Mouse (Mus musculus) embryo, embryonic 9.5 days (tissue): ENCODE measurements around the gene Trim14.

Experiments
- DNase-seq: peaks from one replicate; pipeline ENCODE4 v3.0.0-alpha.2; 2017; ENCODE audit errors: extremely low spot score

The Trim14 gene

DNA sequence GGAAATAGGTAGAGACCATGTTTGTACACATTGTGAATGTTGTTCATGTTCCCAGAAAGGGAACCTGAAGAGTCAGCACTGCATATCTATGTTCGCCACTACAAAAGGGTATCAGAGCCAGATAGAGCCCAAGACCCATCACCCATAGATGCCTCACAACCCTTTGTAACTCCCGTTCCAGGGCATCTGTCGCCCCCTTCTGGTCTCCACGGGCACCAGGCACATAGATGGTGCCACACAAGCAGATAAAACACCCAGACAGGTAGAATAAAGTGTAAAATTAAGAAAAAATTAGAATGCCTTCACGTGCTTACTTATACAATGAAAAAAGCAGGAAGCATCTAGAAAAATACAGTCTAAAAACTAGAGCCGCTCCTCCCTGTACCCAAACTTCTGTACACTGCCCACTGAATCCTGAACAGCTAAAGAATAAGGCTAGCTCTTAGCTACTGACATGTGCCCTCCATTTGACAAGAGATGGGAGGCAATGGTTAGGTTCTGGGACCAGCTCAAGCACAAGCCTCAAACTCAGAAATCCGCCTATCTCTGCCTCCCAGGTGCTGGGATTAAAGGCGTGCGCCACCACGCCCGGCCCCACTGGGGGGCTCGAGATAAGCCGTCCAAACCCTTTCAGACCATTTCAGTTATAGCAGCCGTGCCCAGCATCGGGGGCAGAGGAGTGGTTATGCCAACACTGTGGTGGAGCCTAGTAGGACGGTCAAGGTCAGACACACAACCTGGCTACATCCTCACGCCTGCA is 9.0 kb downstream of the Trim14 start:
- no peak for DNase-seq

DNA sequence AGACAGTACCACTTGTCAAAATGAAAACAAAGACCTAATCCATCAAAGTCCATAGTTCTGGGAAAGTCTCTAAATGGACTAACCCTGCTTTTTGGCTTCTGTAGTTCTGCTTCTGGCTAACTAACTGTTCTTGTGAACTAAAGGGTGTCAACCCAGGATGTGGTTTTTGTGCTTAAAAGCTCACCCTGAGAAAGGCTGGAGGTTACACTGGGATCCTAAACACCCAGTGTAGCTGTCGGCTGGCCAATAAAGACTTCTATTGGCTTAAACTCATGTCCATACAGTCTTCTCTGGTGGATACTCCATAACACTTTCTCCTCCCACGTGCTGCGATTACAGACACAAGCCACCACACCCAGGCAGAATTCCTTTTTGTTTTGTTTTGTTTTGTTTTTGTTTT is 9.7 kb downstream of the Trim14 start:
- DNase-seq, result no peak

DNA sequence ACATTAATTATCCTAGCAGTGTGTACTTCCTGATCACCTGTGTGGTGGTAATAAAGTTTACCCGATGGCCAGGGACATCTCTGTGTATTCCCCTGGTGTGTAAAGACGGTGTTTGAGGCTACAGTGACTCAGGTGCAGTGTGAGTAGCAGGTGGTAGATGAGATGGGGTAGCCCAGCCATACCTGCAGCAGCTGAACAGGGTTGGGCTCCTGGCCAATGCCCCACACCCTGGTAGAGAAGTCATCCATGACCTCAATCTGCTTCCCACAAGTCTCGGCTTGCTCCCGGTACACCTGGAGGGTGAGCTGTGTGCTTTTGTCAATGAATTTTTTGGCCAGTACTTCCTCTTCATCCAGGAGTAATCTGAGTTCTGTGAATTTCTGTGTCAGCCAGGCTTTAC is 12.6 kb downstream of the Trim14 start:
- DNase-seq, result no peak

DNA sequence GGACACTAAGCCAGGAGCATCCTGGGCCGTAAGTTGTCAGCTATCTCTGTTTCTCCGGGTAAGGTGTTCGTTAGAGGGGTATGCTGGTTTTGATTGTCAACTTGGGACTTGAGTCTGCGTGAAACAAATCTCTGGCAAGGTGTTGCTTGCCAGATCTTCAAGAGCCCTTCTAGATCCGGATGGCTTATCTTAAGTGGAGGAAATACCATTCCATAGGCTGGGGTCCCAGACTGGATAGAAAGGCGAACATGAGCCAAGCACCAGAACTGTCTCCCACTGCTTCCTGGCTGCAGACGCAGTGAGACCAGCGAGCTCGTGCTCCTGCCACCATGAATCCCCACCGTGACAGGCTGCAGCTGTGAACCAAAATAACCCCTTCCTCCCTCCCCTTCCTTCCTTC is 14.5 kb downstream of the Trim14 start:
- DNase-seq, result no peak

DNA sequence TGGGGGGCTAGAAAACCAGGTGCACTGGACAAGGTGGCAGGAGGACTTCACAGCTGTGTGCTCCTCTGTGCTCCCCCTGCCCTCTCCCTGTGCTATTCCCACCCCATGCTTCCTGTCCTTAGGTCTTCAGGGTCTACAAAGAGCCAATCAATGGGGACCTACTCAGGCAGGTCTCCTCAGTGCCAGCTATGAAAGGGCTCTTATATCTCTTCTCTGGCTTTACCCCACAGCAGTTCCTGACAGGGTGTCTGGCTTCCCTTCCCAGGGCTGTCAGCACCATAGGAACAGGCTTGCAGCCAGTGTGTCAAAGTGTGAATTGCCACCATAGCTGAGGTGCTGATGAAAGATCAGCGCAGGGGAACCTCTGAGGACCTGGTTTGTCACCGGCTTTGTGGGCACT is 15.4 kb downstream of the Trim14 start:
- no peak for DNase-seq

DNA sequence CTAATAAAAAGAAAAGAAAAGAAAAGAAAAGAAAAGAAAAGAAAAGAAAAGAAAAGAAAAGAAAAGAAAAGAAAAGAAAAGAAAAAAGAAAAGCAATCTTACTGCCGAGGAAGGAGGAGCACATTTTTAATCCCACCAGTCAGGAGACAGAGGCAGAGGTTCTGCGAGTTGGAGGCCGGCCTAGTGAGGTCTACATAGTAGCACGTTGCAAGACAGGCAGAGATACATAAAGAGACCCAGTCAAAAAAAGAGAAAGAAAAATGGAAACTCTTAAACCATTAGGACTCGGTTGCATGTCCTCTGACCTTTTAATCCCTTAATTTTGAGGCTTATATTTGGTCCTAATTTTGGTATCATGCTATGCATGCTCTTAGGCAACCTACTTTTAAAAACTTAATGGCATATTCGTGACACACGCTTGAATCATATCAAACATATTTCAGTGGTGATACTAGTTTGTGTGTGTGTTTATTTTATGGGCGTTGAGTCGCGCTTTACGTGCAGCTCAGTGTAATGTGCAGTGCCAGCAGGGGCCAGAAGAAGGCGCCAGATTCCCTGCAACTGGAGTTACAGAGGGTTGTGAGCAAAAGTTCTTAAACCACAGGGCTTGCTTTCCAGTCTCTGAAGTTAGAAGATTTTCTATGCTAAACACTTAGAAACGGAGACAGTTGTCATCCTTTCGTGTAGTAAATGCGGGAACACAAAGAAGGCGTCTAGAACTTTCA is 28.0 kb downstream of the Trim14 start:
- DNase-seq, result peak; percentile 69

DNA sequence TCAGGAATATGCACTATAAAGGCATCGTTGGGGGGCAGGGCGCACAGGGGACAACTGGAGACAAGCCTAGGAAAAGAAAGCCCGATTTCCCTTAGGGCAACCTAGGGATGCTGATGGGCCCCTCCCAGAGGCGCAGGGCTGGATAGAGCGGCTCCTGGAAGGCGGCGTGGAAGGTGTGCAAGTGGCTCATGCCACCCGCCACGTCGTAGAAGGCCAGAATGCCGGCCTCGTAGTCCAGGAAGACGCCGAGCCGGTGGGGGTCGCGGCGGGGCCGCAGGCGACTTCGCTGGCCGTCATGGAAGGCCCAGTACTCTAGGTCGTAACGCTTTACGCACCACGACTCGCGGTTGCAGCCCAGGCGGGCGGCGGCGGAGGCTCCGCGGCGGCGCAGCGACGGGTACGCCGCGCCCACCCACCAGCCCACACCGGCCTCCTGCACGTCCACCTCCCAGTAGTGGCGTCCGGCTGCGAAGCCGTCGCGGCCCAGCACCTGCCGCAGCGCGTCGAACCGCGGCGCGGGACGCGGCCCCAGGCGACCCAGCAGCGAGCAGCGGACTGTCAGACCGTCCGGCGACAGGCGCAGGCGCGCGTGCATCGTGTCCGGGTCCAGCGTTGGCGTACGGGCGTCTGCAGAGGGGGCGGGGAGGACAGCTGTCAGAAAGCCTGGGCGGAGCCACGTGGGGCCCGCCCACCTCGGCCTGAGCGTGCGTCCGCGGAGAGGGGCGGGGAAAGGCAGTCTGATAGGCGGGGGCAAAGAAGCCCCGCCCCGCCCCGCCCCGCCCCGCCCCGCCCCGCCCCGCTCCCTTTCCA is 28.9 kb downstream of the Trim14 start:
- DNase-seq, result peak; percentile 97

DNA sequence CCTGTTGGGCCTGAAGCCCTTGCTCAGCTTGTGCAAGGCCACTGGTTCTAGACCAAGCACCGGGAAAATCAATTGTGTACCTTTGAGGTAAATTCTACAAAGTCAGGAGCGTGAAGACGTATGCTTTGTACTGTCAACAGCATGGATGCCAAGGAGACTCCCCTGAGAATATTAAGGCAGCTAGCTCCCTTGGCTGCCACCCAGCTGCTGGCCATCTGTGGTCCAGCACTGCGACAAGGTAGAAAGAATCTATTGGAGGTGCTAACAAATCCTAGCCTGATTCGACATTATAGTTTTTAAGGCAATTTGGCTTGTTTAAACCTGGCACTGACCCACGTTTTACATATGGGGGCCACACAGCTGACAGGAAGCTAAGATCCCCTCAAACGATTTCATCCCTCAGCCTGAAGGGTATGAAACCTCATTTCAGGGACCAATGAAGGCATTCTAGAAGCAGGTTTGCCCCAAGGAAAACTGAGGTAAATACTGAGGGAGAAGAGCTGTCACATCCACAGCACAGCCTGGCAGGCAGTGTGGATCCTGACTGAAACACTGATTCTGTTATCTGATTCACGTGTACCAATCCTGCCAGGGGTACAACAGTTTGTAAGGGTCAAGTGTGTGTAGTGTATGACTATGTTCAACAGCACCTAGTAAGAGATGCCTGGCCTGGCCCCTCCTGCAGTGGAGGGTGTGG is 30.4 kb downstream of the Trim14 start:
- no peak for DNase-seq

DNA sequence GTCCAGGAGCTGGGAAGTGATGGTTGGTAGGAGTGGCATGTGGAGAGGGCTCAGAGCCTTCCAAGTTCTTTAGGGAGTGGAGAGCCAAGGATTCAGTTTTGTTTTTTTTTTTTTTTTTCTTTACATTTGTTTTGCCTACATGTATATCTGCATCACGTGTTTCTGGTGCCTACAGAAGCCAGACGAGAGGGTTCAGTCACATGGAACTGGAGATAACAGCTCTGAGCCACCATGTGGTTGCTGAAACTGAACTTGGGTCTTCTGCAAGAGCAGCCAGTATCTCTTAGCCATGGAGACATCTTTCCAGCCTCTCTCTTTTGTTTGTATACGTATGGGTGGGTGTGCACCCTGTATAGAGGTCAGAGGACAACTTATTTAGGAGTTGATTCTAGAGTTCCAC is 32.1 kb downstream of the Trim14 start:
- no peak for DNase-seq

DNA sequence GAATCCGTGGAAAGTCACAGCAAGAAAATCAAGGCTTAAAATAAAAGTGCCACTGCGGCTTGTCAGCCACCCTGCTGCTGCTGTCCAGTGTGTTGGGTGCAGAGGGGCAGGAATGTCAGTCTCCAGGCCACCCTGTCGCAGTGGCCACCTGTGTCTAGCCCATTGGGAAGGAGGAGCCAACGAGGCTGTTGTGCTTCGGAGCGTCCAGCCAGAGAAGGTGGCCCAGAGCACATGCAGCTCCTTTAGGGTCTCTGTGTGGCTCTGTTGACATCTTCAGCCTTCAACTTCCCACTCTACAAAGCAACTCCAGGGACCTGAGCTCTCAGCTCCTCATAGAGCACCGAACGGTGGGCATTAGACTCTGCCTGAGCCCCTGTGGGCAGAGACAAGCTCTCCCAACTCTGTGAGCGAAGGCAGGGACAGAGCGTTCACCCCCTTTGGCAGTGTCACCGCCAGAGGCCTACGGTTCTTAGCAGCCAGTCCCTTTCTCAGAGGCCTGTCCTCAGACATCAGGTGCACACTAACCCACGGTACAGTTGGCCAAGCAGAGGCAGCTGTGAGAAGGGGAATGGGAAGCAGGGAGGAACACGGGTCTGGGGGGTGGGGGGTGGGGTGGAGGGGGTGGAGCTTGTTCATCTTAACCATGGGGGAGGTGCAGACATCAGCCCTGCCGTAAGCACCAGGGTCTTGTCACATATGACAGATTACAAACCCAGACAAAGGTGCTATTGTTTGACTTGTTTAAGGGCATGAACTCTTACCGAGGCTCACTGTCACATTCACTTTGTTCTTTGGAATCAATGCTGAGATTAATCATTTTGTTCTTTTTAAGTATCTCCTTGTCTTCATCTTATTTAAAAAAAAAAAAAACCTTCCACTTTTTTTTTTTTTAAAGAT is 33.1 kb downstream of the Trim14 start:
- peak; percentile 15 for DNase-seq

DNA sequence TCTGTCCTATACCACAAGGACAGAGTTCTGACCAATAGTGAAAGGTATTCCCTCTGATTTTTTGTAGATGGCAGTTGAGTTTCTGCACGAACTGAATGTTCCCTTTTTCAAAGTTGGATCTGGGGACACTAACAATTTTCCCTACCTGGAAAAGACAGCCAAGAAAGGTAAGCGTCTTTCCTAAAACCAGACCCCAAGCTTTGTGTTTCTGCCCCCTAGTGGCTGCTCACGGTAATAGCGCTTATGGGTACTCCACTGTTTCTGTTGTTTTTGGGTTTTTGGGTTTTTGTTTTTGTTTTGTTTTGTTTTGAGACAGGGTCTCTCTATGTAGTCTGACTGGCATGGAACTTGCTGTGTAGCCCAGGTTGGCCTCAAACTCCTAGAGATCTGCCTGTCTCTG is 37.0 kb downstream of the Trim14 start:
- DNase-seq, result peak; percentile 47

DNA sequence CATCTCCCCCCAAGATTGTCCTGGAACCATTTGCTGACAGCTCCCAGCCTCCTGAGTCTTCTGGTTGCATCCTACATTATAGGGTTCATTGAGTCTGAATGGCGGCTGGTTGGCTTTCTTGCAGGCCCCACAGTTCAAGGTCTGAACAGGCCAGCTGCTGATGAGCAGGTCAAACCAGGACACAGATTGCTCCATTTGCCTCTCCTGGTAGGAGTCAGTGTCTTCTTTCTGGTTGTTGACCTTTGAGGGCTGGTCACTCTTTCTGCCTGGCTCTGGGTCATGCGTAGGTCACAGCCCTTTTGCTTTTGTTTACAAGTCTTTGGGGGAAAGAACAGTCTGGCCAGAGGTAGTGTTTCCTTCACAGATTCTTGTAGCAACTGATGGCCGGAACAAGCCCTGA is 37.4 kb downstream of the Trim14 start:
- peak; percentile 52 for DNase-seq

DNA sequence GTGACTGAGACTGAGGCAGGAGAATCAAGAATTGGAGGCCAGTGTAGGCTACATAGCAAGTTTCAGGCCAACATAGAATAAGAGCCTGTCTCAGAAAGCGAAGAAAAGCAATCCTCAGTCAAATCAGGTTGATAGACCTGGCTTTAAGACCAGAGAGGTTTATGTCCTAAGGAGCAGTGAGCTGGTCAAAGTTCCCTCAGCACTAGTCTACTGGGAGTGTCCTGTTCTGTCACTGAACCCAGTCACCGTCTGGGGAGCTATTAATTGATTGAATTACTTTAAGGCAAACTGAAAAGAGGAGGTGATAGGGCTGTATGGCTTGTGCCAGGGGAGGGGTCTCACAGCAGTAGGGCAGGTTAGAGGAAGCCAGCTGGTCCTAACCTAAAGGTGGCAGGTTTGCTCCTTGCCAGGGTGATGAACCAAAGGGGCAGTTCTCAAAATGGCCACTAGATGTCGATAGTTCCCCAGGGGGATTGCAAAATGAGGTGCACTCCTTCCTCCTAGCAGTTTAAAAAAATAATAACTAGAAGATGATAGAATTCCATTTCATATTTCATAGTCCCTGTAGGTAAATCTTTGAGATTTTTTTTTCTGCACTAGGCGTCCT is 38.6 kb downstream of the Trim14 start:
- peak; percentile 68 for DNase-seq

DNA sequence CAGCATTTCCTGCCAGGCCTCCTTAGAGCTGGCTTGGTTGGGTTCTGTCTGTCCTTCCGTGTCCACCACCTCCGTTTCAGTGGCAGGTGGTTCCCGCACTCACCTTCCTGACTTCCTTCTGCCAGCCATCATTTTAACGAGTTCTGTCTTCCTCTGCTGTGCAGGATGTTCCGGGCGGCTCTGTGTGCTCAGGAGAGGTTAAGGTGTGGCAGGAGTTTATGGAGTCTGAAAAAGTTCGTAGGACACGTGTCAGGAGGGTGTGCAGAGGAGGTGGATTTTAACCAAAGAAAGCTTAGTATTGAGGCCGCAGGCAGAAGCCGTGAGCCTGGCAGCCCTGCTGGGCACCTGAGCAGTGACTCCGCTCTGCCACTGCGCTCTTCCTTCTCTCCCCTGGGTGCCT is 40.4 kb downstream of the Trim14 start:
- DNase-seq, result no peak

DNA sequence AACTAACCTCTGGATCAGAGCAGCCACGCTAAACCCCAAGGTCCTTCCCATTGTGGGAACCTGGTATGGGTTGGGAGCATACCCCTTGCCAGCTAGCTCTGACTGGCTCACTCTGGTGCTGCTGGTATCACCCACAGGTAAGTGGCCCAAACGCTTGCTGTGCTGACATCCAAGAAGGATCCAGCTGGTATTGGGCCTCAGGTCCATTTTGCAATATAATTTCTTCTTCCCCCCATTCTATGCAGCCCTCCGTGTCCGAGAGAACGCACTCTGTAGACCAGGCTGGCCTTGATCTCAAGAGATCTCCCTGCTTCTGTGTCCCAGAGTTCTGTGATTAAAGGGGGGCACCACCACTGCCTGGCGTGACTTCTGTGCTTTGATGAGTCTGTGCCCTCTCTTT is 42.9 kb downstream of the Trim14 start:
- no peak for DNase-seq

DNA sequence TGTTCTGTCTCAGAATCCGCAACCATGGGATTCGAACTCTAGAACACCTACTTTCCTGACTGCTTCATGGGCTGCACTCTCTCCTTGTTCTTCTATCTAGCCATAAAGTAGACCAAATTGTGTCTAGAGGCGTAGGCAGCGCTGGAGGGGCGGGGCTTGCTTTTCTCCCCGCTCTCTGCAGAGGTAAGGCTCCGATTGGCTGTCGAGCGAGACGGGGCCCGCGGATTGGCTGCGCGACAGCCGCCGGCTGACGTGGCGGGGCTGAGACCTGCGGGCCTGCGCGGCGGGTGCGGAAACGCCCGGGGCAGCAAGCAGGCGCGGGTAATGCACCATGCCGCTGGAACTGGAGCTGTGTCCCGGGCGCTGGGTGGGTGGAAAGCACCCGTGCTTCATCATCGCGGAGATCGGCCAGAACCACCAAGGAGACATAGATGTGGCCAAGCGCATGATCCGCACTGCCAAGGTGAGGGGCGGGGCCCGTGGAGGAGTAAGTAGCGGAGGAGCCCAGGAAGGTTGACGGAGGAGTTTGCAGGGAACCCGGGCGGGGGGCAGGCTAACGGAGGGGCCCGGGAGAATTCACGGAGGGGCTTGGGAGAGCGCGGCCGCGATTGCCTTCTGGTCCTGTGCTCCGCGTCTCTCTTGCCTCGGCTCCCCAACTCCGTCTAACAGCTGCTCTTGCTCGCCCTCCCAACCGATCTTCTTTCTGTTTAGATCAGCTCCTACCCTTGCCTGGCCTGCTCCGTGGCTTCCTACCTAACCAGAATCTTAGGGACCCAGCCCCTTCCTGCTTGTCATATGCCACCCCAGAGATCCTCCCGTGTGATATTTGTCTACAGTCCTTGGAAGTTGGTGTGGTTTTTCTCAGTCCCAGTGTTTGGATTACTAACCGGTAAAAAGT is 46.7 kb downstream of the Trim14 start, which contains the start of gene Nans:
Gene Nans (plus strand): TSS at position 221 of the 898 bp plus-strand sequence.
- peak; percentile 91 for DNase-seq

DNA sequence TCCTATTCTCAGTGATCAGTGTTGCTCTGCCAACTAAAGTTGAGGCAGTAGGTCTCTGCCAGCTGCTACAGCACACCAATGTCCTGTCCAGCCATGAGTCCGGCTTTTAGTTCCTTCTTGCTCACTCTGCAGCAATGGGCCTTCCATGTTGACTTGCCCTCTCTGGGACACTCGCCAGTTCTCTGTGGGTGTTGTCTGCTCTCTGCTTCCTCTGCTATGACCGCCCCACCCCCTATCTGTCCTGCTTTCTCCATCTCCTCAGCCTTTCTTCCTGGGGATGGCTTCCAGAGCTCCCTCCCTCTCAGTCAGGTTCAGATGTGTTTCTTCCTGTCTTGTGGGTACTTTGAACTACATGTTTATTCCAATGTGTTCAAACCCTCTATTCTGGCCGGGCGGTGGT is 48.6 kb downstream of the Trim14 start:
- no peak for DNase-seq

DNA sequence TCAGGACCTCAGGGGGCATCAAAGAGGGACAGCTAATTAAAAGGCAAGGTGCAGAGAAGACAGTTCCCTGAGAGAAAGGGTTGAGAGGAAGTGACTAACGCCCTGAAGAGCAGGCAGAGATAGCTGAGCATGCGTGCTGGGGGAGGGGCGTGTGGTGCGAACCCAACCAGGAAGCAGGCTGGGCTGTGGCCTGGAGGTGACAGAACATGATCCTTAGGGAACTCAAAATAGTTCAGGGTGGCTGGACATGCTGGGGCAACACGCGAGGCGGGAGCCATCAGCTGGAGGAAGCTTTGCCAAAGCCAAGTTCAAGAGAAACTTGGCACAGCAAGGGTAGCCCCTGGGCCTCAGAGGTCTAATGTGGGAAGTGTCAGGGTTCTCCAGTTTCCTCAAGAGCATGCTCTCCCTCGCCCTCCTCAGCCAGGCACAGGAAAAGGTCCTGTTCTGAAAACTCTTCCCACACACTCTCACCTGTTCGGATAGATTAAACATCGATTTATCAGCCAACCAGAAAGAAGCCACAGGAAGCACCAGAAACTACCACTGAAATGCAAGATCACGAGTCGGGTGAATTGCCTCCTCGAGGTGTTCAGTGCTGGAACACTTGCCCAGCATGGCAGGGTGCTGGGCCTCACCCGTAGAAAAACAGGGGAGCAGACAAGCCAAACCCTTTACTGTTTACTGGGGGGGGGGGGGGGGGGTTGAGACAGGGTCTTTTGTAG is 50.1 kb downstream of the Trim14 start:
- peak; percentile 24 for DNase-seq

DNA sequence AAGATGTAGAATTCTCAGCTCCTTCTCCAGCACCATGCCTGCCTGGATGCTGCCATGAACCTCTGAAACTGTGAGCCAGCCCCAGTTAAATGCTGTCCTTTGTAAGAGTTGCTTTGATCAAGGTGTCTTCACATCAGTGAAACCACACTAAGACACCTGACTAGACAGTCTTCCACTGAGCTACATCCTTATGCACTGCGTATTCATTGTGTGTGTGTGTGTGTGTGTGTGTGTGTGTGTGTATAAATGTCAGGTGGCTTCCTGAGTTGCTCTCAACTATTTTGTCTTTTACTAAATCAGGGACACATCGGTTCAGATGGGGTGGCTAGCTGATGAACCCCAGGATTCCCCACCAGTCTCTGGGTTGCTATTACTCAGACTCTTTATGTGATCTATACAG is 56.9 kb downstream of the Trim14 start:
- no peak for DNase-seq
